Mouse (Mus musculus) ES-E14 (cell line): ENCODE measurements at regions not wholly inside any gene's neighbourhood (a gene's known extent, or its start where the extent isn't known, plus 50 kb on each side); places are given as distances from the start of the nearest gene placed in this dataset.

ENCODE experiments used
- CHD2 ChIP-seq: IDR thresholded peaks from 2 replicates; pipeline ENCODE4 v1.6.1; 2014; ENCODE audit warnings: mild to moderate bottlenecking, low read depth, low read length, inconsistent platforms
- HCFC1 ChIP-seq: IDR thresholded peaks from 2 replicates; pipeline ENCODE4 v1.6.1; 2012; ENCODE audit warnings: low read length, inconsistent platforms, borderline replicate concordance; ENCODE audit not compliant: insufficient read depth
- MAFK ChIP-seq: IDR thresholded peaks from 2 replicates; pipeline ENCODE4 v1.6.1; 2014; ENCODE audit warnings: mild to moderate bottlenecking, low read depth, low read length, inconsistent platforms; ENCODE audit not compliant: insufficient read depth
- ZC3H11A ChIP-seq: IDR thresholded peaks from 2 replicates; pipeline ENCODE4 v1.6.1; 2012; ENCODE audit warnings: low read depth, mild to moderate bottlenecking, inconsistent platforms, low read length, borderline replicate concordance
- ZNF384 ChIP-seq: IDR thresholded peaks from 2 replicates; pipeline ENCODE4 v1.6.1; 2012; ENCODE audit warnings: low read depth, low read length, inconsistent platforms

DNA sequence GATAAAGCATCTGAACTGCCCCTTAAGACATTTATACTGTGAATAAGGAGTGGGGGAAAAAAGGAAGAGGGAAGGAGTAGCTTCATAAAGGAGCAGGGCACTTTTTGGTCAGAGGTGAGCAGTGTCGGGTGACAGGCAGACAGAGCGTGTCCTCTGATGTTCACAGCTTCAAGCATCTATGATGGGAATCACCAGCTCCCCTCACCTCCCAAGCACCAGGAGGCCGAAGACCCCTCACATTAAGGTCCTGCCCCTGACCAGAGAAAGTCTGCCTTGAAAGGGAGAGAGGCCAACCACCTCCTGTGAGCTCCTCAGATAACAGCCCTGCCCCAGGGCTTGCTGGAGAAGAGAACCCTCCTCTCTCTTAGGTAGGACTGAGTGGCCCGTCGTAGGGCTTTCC is 320.6 kb downstream of the Cd83 start:
- TF ChIP-seq CHD2 = no peak
- no peak for TF ChIP-seq ZC3H11A
- TF ChIP-seq ZNF384 = no peak
- TF ChIP-seq HCFC1 = no peak
- TF ChIP-seq MAFK = no peak
